Mouse (Mus musculus) lung, adult 2 months (tissue): ENCODE data around the gene Col16a1.

Source experiments
- CTCF ChIP-seq: fragments of 200-500 bp; IDR thresholded peaks from 2 replicates; pipeline ENCODE4 v1.5.1; 2011; ENCODE audit warnings: mild to moderate bottlenecking, low read length, control low read depth; ENCODE audit not compliant: insufficient read depth
- POLR2A ChIP-seq: fragments of 200-500 bp; IDR thresholded peaks from 2 replicates; pipeline ENCODE4 v1.6.1; 2011; ENCODE audit warnings: low read depth, mild to moderate bottlenecking, control low read depth, low read length, borderline replicate concordance; ENCODE audit errors: extremely low read depth

- no peak for TF ChIP-seq CTCF
- TF ChIP-seq POLR2A, result no peak
Measured at GRCm38 (mm10) chr4:130121560-130121959, 73.9 kb downstream of the Col16a1 start.
